Mouse (Mus musculus) small intestine, adult 2 months (tissue): ENCODE measurements around the gene Ccdc194. TPM values are rescaled to one million over a fixed set of nuclear protein-coding genes. Genes with fewer than 3 reads are reported as not detected.

Source experiments
- H3K27ac ChIP-seq: fragments of 200-500 bp; 2 replicates; pipeline ENCODE4 v1.5.1; 2012; ENCODE audit warnings: low read depth, low read length, control low read depth, inconsistent platforms; ENCODE audit not compliant: insufficient read depth
- H3K27me3 ChIP-seq: fragments of 200-500 bp; 2 replicates; pipeline ENCODE4 v1.6.1; 2012; ENCODE audit warnings: mild to moderate bottlenecking, moderate library complexity, low read length, inconsistent platforms; ENCODE audit not compliant: control insufficient read depth, insufficient read depth
- H3K36me3 ChIP-seq: fragments of 200-500 bp; 2 replicates; pipeline ENCODE4 v1.6.1; 2012; ENCODE audit warnings: mild to moderate bottlenecking, low read length, control low read depth, inconsistent platforms; ENCODE audit not compliant: control insufficient read depth, insufficient read depth
- H3K4me1 ChIP-seq: fragments of 200-500 bp; 2 replicates; pipeline ENCODE4 v1.6.1; 2012; ENCODE audit warnings: low read length, inconsistent platforms, mixed read lengths; ENCODE audit not compliant: control insufficient read depth, insufficient read depth, insufficient read length
- H3K4me3 ChIP-seq: fragments of 200-500 bp; 2 replicates; pipeline ENCODE4 v1.5.1; 2012; ENCODE audit warnings: low read depth, mild to moderate bottlenecking, control low read depth, inconsistent platforms, low read length, moderate library complexity
- CTCF ChIP-seq: fragments of 200-500 bp; IDR thresholded peaks from 2 replicates; pipeline ENCODE4 v1.5.1; 2012; ENCODE audit warnings: low read depth, mild to moderate bottlenecking, control low read depth, inconsistent platforms, low read length, moderate library complexity, mixed read lengths; ENCODE audit not compliant: insufficient replicate concordance, insufficient read length; ENCODE audit errors: extremely low read depth
- POLR2A ChIP-seq: fragments of 200-500 bp; IDR thresholded peaks from 2 replicates; pipeline ENCODE4 v1.6.1; 2012; ENCODE audit warnings: low read depth, mild to moderate bottlenecking, control low read depth, inconsistent platforms, low read length, moderate library complexity
- WGBS: fragments of 180-500 bp; shearing (Covaris S2); methylation state at CpG from one replicate; pipeline ENCODE4 v1.1.7; 2018; 5-methylcytosine and 5-hydroxymethylcytosine counted together
- polyA plus RNA-seq: library from polyadenylated mRNA; depleted of rRNA; stranded (reverse); fragments of >200 nt; gene quantifications from 2 replicates; pipeline ENCODE4 v1.2.3, GENCODE M21; 2012; rRNA removed

Gene Ccdc194
- polyA plus RNA-seq, 1 experiment = not detected

DNA sequence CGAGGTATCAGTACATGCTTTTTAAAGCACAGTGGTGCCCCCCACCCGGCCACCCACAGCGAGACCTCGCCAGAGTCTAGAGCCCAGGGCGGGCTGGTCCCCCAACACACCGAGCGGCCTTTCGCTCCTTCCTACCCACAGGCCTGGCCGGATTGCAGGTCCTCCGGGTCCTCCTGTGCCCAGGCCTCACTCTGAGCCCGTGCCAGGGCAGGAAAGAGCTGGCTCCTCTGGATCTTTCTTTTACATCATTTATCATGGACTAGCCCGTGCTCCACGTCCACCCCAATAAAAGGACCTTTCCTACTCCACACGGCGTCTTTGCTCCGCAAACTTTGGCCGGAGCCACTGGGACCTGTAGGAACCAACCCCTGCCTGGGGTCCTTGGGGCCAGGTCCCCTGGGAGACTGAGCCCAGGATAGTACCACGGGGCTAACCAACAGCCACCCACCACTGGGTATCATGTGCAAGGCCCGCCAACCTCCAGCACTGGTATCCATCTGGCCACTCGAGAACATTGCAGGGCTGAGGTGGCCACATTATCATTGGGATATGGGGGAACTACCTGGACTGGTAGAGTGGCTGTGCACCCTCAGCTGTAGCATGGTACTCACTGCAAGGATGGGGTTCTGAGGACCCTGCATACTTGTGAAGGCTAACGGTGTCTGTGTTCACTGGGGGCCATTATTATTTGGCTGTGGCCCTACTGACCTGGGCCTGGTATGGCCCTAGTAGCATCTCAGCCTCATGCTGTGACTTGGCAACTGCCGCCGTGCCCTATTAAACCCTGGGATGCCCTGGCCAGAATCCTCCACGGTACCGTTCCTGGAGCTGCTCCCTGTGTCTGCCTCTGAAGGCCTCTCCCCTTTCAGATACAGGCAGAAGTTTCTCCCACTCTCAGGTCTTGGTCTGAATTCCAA lies 50.5 kb downstream of the Ccdc194 start:
- no peak for TF ChIP-seq POLR2A
- no peak for TF ChIP-seq CTCF
- Histone ChIP-seq H3K36me3 (peaks cover 18% of the 10 kb centered on the region), H3K27me3 (no peaks in the 10 kb centered on the region), H3K27ac (no peak overlapping the region), H3K4me1 (peaks cover 8% of the 10 kb centered on the region), H3K4me3 (no peak overlapping the region)
- WGBS = 91% methylated on average over 25 of the region's 25 CpGs

DNA sequence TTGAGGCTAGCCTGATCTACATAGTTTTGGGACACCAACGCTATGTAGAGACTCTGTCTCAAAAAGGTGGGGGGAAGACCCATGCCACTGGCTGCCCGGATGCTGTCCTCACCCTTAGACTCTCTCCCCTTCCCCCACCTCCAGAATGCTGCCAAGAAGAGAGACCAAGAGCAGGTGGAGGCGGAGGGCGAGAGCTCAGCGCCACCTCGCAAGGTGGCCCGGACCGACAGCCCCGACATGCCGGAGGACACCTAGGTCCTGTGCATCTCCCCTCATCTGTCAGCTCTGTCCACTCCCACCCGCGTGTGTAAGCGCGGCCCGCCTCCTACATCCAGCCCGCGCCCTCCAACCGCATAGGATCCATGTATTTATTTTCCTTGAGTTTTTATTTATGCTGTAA lies 51.2 kb downstream of the Ccdc194 start:
- Histone ChIP-seq H3K4me1 (peaks cover 11% of the 10 kb centered on the region), H3K4me3 (no peak overlapping the region), H3K36me3 (peaks cover 18% of the 10 kb centered on the region), H3K27ac (no peak overlapping the region), H3K27me3 (no peaks in the 10 kb centered on the region)
- TF ChIP-seq CTCF (no peak), POLR2A (no peak)
- WGBS = 93% methylated on average over 18 of the region's 18 CpGs

DNA sequence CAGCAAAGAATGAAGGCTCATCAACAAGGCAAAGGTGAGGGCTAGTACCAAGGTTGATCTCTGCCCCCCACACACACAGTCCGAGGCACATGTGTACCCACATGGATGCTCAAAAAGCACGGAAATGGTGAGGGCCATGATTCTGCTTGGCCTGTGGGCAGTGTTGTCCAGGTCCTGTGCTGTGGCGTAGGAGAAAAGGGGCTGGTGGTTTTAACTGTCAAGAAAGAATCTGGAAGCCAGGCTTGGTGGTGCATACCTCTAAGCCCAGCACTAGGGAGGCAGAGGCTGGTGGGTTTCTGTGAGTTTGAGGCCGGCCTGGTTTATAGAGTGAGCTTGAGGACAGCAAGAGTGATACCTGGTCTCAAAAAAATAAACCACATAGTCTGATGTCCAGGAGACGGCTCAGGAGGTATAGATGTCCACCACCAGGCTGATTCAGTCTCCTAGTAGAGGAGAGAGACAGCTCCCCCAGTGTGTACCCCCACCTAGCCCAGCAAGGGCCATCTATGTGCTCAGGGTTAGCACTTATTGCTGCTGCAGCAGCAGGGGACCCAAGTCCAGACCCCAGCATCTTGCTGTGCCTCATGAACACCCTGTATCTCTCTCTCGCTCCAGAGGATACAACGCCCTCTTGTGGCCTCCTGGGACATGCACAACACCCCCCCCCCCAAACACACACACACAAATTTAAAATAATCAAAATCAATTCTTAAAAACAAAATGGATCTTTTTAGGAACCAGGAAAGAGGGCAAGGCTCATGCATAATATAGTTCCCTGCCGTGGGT lies 52.7 kb downstream of the Ccdc194 start:
- Histone ChIP-seq H3K4me3 (no peak overlapping the region), H3K27ac (no peak overlapping the region), H3K27me3 (no peaks in the 10 kb centered on the region), H3K36me3 (peaks cover 18% of the 10 kb centered on the region), H3K4me1 (peaks cover 11% of the 10 kb centered on the region)
- TF ChIP-seq POLR2A (no peak), CTCF (peak; percentile 28; the same call in 1 of the 2 replicates)
- 90% methylated on average over 8 of the region's 8 CpGs for WGBS

DNA sequence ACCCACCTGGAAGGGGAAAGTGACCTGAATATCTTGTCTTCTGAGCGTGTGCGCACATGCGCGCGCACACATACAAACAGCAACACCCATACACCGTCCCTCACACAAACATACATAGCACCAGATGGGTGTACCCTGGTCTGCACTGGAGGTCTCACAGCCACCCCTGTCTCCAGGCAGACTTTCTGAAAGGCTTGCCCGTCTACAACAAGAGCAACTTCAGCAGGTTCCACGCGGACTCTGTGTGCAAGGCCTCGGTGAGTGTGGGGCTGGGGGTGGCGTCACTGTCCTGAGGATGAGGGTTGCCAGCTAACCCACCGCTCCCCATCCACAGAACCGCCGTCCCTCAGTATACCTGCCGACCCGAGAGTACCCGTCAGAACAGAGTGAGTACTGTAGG lies 53.6 kb downstream of the Ccdc194 start:
- no peaks in the 10 kb centered on the region for H3K27me3 ChIP-seq
- H3K36me3 ChIP-seq = peaks cover 18% of the 10 kb centered on the region
- H3K27ac ChIP-seq = no peak overlapping the region
- no peak overlapping the region for H3K4me3 ChIP-seq
- TF ChIP-seq POLR2A (no peak), CTCF (no peak)
- 95% methylated on average over 17 of the region's 17 CpGs for WGBS
- H3K4me1 ChIP-seq = peaks cover 11% of the 10 kb centered on the region

DNA sequence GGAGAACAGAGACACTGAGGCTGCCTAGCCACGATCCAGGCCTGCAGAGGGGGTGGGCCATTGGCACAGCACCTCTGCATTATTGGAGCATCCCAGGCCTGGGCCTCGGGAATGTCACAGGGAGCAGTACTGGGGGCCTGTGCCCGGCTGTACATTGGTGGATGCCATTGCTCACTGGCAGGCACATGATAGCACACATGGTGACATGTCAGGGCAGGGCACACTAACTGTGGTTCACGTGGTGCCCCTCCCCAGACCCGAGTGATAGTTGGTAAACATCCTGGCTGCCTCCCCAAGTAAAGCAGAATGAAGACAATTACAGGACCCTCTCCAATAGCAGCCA lies 54.6 kb downstream of the Ccdc194 start:
- TF ChIP-seq CTCF = no peak
- TF ChIP-seq POLR2A = no peak
- no peak overlapping the region for H3K27ac ChIP-seq
- H3K4me3 ChIP-seq = no peak overlapping the region
- peaks cover 18% of the 10 kb centered on the region for H3K36me3 ChIP-seq
- 67% methylated on average over 5 of the region's 5 CpGs for WGBS
- H3K4me1 ChIP-seq = peaks cover 9% of the 10 kb centered on the region; the same call in 1 of the 2 replicates
- H3K27me3 ChIP-seq = no peaks in the 10 kb centered on the region

DNA sequence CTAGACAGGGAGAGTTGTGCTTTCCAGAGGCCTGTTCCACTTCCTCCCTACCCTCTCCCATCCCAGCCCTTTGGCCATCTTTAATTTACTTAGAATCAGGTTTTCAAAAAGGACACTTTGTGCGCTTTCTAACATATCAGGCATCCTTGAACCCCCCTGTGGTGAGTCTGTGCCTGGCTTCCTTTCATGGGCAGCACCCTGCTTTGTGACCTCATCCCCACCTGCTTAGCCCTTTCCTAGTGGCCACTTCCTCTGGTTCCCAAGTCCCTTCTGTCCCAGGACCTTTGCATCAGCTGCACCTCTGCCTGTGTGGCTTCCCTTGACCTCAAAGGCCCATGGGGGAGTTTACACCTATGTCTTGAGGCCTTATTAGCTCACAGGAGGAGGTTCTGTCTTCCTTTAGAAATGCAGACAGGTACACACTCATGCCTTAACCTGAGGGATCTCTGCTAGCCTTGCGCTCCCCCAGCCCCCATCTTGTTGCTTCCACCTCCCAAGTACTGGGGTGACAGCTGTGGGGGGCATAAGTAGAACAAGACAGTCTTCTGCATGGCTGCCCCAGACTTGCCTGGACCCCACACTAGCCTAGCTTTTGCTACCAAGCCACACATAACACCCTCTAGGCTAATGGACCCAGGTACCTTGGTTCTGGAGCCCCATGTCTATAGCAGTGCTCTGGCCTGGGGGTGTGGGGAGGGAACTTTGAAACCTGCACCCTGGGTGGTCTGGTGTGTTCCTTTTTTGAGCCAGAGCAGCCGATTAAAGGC lies 55.2 kb downstream of the Ccdc194 start:
- peaks cover 18% of the 10 kb centered on the region for H3K36me3 ChIP-seq
- TF ChIP-seq POLR2A = no peak
- TF ChIP-seq CTCF = no peak
- WGBS = 92% methylated on average over 3 of the region's 3 CpGs
- peaks cover 6% of the 10 kb centered on the region; the same call in 1 of the 2 replicates for H3K4me1 ChIP-seq
- peak overlapping the region; percentile 86; the same call in 1 of the 2 replicates for H3K4me3 ChIP-seq
- H3K27me3 ChIP-seq = no peaks in the 10 kb centered on the region
- no peak overlapping the region for H3K27ac ChIP-seq

Other genes starting within 250 kb of the Ccdc194 start
- 63.7 and 101 TPM in 2 replicates for gene Use1, start 158.9 kb downstream of the Ccdc194 start, polyA plus RNA-seq
- gene Ocel1, start 154.4 kb downstream of the Ccdc194 start, polyA plus RNA-seq = 19.7 and 70.3 TPM in 2 replicates
- 233 and 448 TPM in 2 replicates for gene Nr2f6, start 143.8 kb downstream of the Ccdc194 start, polyA plus RNA-seq
- gene Ushbp1, start 129.9 kb downstream of the Ccdc194 start, polyA plus RNA-seq = 5.8 and 7.8 TPM in 2 replicates
- gene Babam1, start 128.8 kb downstream of the Ccdc194 start, polyA plus RNA-seq = 64.5 and 119 TPM in 2 replicates
- 12.6 and 13.8 TPM in 2 replicates for gene Ankle1, start 119.7 kb downstream of the Ccdc194 start, polyA plus RNA-seq
- gene Abhd8, start 62.1 kb downstream of the Ccdc194 start, polyA plus RNA-seq = 17.4 and 26.5 TPM in 2 replicates
- 170 and 172 TPM in 2 replicates for gene Mrpl34, start 60.8 kb downstream of the Ccdc194 start, polyA plus RNA-seq
- 46.3 and 85.3 TPM in 2 replicates for gene Dda1, start 56.5 kb downstream of the Ccdc194 start, polyA plus RNA-seq
- 9.0 and 19.8 TPM in 2 replicates for gene Ano8, start 39.7 kb downstream of the Ccdc194 start, polyA plus RNA-seq
- 18.6 and 25.8 TPM in 2 replicates for gene Gtpbp3, start 37.6 kb downstream of the Ccdc194 start, polyA plus RNA-seq
- 182 and 329 TPM in 2 replicates for gene Plvap, start 14.0 kb downstream of the Ccdc194 start, polyA plus RNA-seq
- 126 and 242 TPM in 2 replicates for gene Bst2, start 11.7 kb upstream of the Ccdc194 start, polyA plus RNA-seq
- 180 and 251 TPM in 2 replicates for gene Mvb12a, start 17.2 kb upstream of the Ccdc194 start, polyA plus RNA-seq
- 0.62 and 3.3 TPM in 2 replicates for gene Tmem221, start 33.2 kb upstream of the Ccdc194 start, polyA plus RNA-seq
- not detected in 2 replicates for gene Nxnl1, start 40.9 kb upstream of the Ccdc194 start, polyA plus RNA-seq
- 28.6 and 29.6 TPM in 2 replicates for gene Slc27a1, start 43.2 kb upstream of the Ccdc194 start, polyA plus RNA-seq
- 174 and 266 TPM in 2 replicates for gene Pgls, start 66.5 kb upstream of the Ccdc194 start, polyA plus RNA-seq
- gene Fam129c, start 71.9 kb upstream of the Ccdc194 start, polyA plus RNA-seq = 1.7 and 4.5 TPM in 2 replicates
- gene Colgalt1, start 85.3 kb upstream of the Ccdc194 start, polyA plus RNA-seq = 52.4 and 59.8 TPM in 2 replicates
- gene Unc13a, start 146.0 kb upstream of the Ccdc194 start, polyA plus RNA-seq = 1.6 TPM in 2 replicates
- gene Jak3, start 150.6 kb upstream of the Ccdc194 start, polyA plus RNA-seq = 14.3 and 20.3 TPM in 2 replicates
- 9.1 and 30.2 TPM in 2 replicates for gene Insl3, start 163.5 kb upstream of the Ccdc194 start, polyA plus RNA-seq
- gene B3gnt3, start 176.1 kb upstream of the Ccdc194 start, polyA plus RNA-seq = 180 and 195 TPM in 2 replicates
- gene Fcho1, start 200.0 kb upstream of the Ccdc194 start, polyA plus RNA-seq = 11.9 and 20.1 TPM in 2 replicates